Mouse (Mus musculus) E14TG2a.4 (cell line): ENCODE measurements around the gene Ccdc138.
A peak's percentile ranks its signal among the peaks of the same experiment; 100 is the strongest.
"Not testable (repeated sequence)": the region's sequence is repeated elsewhere in the genome, so short reads cannot be mapped to it uniquely, and the experiment has no call there.

ENCODE experiments used
- H3K27me3 ChIP-seq: 2 replicates; pipeline ENCODE4 v1.6.1; 2014; ENCODE audit warnings: low read length, control low read depth; ENCODE audit not compliant: insufficient read depth
- H3K36me3 ChIP-seq: 2 replicates; pipeline ENCODE4 v1.6.1; 2014; ENCODE audit warnings: low read length, control low read depth; ENCODE audit not compliant: insufficient read depth
- H3K4me1 ChIP-seq: replicated peaks from 2 replicates; pipeline ENCODE4 v1.6.1; 2014; ENCODE audit warnings: low read depth, low read length, control low read depth
- H3K4me3 ChIP-seq: replicated peaks from 2 replicates; pipeline ENCODE4 v1.5.1; 2014; ENCODE audit warnings: mild to moderate bottlenecking, low read length
- H3K9me3 ChIP-seq: 2 replicates; pipeline ENCODE4 v1.6.1; 2014; ENCODE audit warnings: low read length, control low read depth
- CTCF ChIP-seq: conservative IDR thresholded peaks from 2 replicates; pipeline ENCODE4 v1.5.1; 2014; ENCODE audit warnings: low read length
- NANOG ChIP-seq: IDR thresholded peaks from 2 replicates; pipeline ENCODE4 v1.6.1; 2014; ENCODE audit warnings: borderline replicate concordance, low read length, mixed read lengths
- POU5F1 ChIP-seq: IDR thresholded peaks from 2 replicates; pipeline ENCODE4 v1.6.1; 2014; ENCODE audit warnings: low read length, borderline replicate concordance

Ccdc138 gene

DNA sequence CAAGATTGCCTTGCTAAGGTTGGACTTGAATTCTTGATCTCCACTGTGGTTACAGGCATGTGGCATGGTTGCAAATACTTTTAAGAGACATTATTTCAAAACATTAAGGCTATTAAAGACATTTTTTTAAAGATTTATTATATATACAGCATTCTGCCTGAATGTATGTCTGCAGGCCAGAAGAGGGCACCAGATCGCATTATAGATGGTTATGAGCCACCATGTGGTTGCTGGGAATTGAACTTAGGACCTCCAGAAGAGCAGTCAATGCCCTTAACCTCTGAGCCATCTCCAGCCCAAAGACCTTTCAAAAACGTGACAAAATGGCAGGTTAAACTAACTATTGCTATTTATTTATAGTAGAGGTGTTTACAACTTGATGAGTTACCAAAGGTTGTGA, 2.1 kb upstream of the Ccdc138 start:
- Histone ChIP-seq H3K4me3 (no peak overlapping the region), H3K27me3 (no peaks in the 10 kb centered on the region), H3K9me3 (no peaks in the 10 kb centered on the region), H3K36me3 (peaks cover 50% of the 10 kb centered on the region), H3K4me1 (peaks cover 20% of the 10 kb centered on the region)
- TF ChIP-seq POU5F1, result no peak
- TF ChIP-seq CTCF, result peak; percentile 29

DNA sequence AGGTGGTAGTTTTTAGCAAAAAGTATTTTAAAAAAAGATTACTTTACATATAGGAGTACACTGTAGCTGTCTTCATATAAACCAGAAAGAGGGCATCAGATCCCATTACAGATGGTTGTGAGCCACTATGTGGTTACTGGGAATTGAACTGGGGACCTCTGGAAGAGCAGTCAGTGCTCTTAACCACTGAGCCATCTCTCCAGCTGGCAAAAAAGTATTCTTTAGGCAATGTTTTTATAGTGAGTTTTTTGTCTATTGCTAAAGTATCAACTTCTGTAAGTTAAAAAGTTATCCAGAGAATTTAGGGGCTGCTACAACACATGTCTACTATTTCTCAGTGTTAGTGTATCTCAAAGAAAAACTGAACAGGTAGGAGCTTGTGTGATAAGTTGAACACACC, 1.0 kb upstream of the Ccdc138 start:
- H3K4me1 ChIP-seq, result peaks cover 24% of the 10 kb centered on the region
- no peaks in the 10 kb centered on the region for H3K9me3 ChIP-seq
- no peaks in the 10 kb centered on the region for H3K27me3 ChIP-seq
- H3K36me3 ChIP-seq, result peaks cover 39% of the 10 kb centered on the region
- TF ChIP-seq NANOG, result no peak
- no peak for TF ChIP-seq POU5F1
- TF ChIP-seq CTCF, result no peak
- H3K4me3 ChIP-seq, result peak overlapping the region; percentile 89

GRCm38 (mm10) chr10:58498516-58498915, 768 bp downstream of the Ccdc138 start:
- Histone ChIP-seq H3K9me3 (no peaks in the 10 kb centered on the region), H3K4me1 (peaks cover 24% of the 10 kb centered on the region), H3K36me3 (peaks cover 33% of the 10 kb centered on the region), H3K27me3 (no peaks in the 10 kb centered on the region), H3K4me3 (peak overlapping the region; percentile 89)
- TF ChIP-seq POU5F1 (no peak), CTCF (no peak), NANOG (no peak)

GRCm38 (mm10) chr10:58529358-58529757, 31.6 kb downstream of the Ccdc138 start:
- Histone ChIP-seq H3K36me3 (peaks cover 49% of the 10 kb centered on the region), H3K4me1 (peaks cover 31% of the 10 kb centered on the region), H3K4me3 (no peak overlapping the region), H3K9me3 (peaks cover 11% of the 10 kb centered on the region), H3K27me3 (no peaks in the 10 kb centered on the region)
- no peak for TF ChIP-seq NANOG
- no peak for TF ChIP-seq CTCF
- no peak for TF ChIP-seq POU5F1

- H3K36me3 ChIP-seq, result peaks cover 46% of the 10 kb centered on the region
- H3K27me3 ChIP-seq, result no peaks in the 10 kb centered on the region
- H3K4me3 ChIP-seq, result peak overlapping the region; percentile 46
- TF ChIP-seq CTCF, result no peak
- TF ChIP-seq NANOG, result peak; percentile 62; the same call in 1 of the 2 replicates
- TF ChIP-seq POU5F1, result no peak
- H3K9me3 ChIP-seq, result peaks cover 29% of the 10 kb centered on the region
- H3K4me1 ChIP-seq, result peaks cover 31% of the 10 kb centered on the region
Measured at GRCm38 (mm10) chr10:58530896-58531790, 33.4 kb downstream of the Ccdc138 start.

DNA sequence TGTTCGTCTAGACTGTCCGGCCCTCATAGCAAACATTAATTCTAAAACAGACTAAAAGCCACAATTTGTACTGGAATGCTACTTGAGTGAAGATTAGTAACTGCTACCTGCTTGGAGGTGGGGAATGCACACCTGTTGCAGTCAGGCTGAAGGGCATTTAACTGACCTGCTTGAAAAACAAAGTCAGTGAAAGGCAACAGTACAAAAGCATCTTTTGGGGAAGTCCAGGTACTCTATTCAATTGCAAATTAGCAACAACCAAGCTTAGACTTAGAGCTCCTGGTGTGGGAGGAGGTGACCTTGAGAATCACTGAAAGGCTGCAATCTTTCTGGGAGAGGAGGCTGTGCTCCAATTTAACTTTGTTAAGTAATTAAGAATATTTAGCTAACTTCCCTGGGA, 34.4 kb downstream of the Ccdc138 start:
- peak overlapping the region; percentile 46 for H3K4me3 ChIP-seq

GRCm38 (mm10) chr10:58536276-58536675, 38.5 kb downstream of the Ccdc138 start:
- Histone ChIP-seq H3K9me3 (peaks cover 32% of the 10 kb centered on the region), H3K4me1 (peaks cover 41% of the 10 kb centered on the region), H3K4me3 (0 out of 2 replicates have a peak overlapping the region, but pooled peaks have one; percentile 20), H3K36me3 (peaks cover 35% of the 10 kb centered on the region)
- H3K27me3 ChIP-seq, result not testable (repeated sequence)

More for the DNA sequence above, 34.4 kb downstream of the Ccdc138 start:
- H3K27me3 ChIP-seq, result no peaks in the 10 kb centered on the region
- peak; percentile 82 for TF ChIP-seq NANOG
- TF ChIP-seq POU5F1, result peak; percentile 89
- TF ChIP-seq CTCF, result no peak
- H3K9me3 ChIP-seq, result peaks cover 35% of the 10 kb centered on the region
- peaks cover 39% of the 10 kb centered on the region for H3K4me1 ChIP-seq
- peaks cover 44% of the 10 kb centered on the region for H3K36me3 ChIP-seq

- TF ChIP-seq NANOG, result no peak
- TF ChIP-seq CTCF, result peak; percentile 28
- Histone ChIP-seq H3K4me3 (no peak overlapping the region), H3K27me3 (no peaks in the 10 kb centered on the region), H3K9me3 (peaks cover 12% of the 10 kb centered on the region), H3K36me3 (peaks cover 27% of the 10 kb centered on the region), H3K4me1 (peaks cover 45% of the 10 kb centered on the region)
Measured at GRCm38 (mm10) chr10:58540613-58541012, 42.9 kb downstream of the Ccdc138 start.

DNA sequence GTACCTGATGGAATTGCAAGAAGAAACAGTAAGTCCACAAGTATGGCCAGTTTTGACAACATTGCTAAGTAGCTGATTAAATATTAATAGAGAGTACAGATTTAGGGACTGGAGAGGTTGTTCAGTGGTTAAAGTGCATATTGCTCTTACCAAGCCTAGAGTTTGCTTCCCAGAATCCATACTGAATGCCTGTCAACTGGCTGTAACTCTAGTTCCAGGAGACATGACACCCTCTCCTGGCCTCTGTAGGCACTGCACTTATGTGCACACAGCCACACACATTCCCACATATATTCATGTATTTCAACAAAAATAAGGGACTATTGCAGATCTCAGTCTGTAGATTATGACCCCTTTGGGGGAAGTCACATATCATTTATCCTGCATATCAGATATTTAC, 51.0 kb downstream of the Ccdc138 start:
- Histone ChIP-seq H3K4me1 (peaks cover 2% of the 10 kb centered on the region; the same call in 1 of the 2 replicates), H3K36me3 (peaks cover 22% of the 10 kb centered on the region), H3K27me3 (no peaks in the 10 kb centered on the region), H3K4me3 (no peak overlapping the region), H3K9me3 (no peaks in the 10 kb centered on the region)
- TF ChIP-seq NANOG (no peak), CTCF (peak; percentile 78), POU5F1 (no peak)
